Mouse (Mus musculus): Measurements from ENCODE around the gene Cd19.

Gene Cd19

GRCm38 (mm10) chr7:126383565-126383964 lies 31.1 kb downstream of the Cd19 start:
- DNase-seq (ENCODE audit: low read depth, low spot score): no peak

GRCm38 (mm10) chr7:126377278-126378158 lies 37.2 kb downstream of the Cd19 start, which contains the start of gene Spns1:
TSS of gene Spns1 (minus strand) at chr7:126377450.
- DNase-seq (ENCODE audit: low read depth, low spot score): peak; percentile 98

- DNase-seq (ENCODE audit: low read depth, low spot score): no peak
Observed at GRCm38 (mm10) chr7:126376903-126377277, 37.8 kb downstream of the Cd19 start.

GRCm38 (mm10) chr7:126375012-126375411 lies 39.7 kb downstream of the Cd19 start:
- DNase-seq (ENCODE audit: low read depth, low spot score): peak; percentile 40

- DNase-seq (ENCODE audit: low read depth, low spot score): no peak
Observed at GRCm38 (mm10) chr7:126374526-126374925, 40.2 kb downstream of the Cd19 start.

- DNase-seq (ENCODE audit: low read depth, low spot score): no peak
Observed at GRCm38 (mm10) chr7:126373007-126373406, 41.7 kb downstream of the Cd19 start.

- DNase-seq (ENCODE audit: low read depth, low spot score): no peak
Observed at GRCm38 (mm10) chr7:126369393-126369792, 45.3 kb downstream of the Cd19 start, which contains the start of gene Lat. TSS of gene Lat (minus strand) at chr7:126369570.

GRCm38 (mm10) chr7:126368367-126368766 lies 46.3 kb downstream of the Cd19 start:
- no peak for DNase-seq (ENCODE audit: low read depth, low spot score)

GRCm38 (mm10) chr7:126367636-126368035 lies 47.1 kb downstream of the Cd19 start:
- DNase-seq (ENCODE audit: low read depth, low spot score): no peak

- DNase-seq (ENCODE audit: low read depth, low spot score): no peak
Observed at GRCm38 (mm10) chr7:126363038-126363437, 51.7 kb downstream of the Cd19 start.

- DNase-seq (ENCODE audit: low read depth, low spot score): peak; percentile 85
Observed at GRCm38 (mm10) chr7:126359049-126359448, 55.6 kb downstream of the Cd19 start.

Data from R1 (cell line).